Mouse (Mus musculus): Measurements from ENCODE around the gene Krt87.

DNA sequence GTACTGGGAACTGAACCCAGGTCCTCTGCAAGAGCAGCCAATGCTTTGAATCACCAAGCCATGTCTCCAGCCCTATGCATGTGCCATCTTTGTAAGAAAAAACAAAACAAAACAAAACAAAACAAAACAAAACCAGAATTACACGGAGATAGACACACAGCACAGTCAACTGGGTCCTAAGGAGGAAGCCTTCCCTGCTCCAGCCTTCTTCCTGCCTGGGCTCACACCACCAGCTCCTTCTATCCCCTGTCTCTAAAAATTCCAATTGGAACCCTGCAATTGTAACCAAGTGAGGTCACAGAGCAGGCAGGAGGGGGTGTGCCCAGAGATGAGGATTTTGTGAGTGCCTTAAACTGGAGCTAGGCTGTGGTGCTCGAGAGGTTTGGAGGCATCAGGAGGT, 8.8 kb upstream of the Krt87 start, which contains the start of gene Krt88:
- TF ChIP-seq CTCF (IDR thresholded peaks at IDR 0.05; ENCODE audit: low read depth) (no peak), EP300 (IDR thresholded peaks at IDR 0.05; ENCODE audit: low read depth) (no peak)
